Mouse (Mus musculus) heart, adult 2 months (tissue): Measurements from ENCODE around the gene Bri3bp.

ENCODE experiments used
- CTCF ChIP-seq: fragments of 200-600 bp; IDR thresholded peaks from 2 replicates; pipeline ENCODE4 v1.8.1; 2022; ENCODE audit warnings: antibody characterized with exemption, mild to moderate bottlenecking, moderate library complexity
- EP300 ChIP-seq: fragments of 200-500 bp; IDR thresholded peaks from 2 replicates; pipeline ENCODE4 v1.6.1; 2011; ENCODE audit warnings: low read depth, low read length, control low read depth; ENCODE audit not compliant: insufficient read depth
- POLR2A ChIP-seq: fragments of 200-500 bp; IDR thresholded peaks from 2 replicates; pipeline ENCODE4 v1.6.1; 2011; ENCODE audit warnings: mild to moderate bottlenecking, low read depth, low read length, control low read depth; ENCODE audit not compliant: insufficient read depth

GRCm38 (mm10) chr5:125492379-125493092, 51.2 kb downstream of the Bri3bp start:
- TF ChIP-seq CTCF (no peak), POLR2A (no peak), EP300 (no peak)
